Mouse (Mus musculus): ENCODE measurements at regions not wholly inside any gene's neighbourhood (a gene's known extent, or its start where the extent isn't known, plus 50 kb on each side); places are given as distances from the start of the nearest gene placed in this dataset.

- TF ChIP-seq CTCF (conservative IDR thresholded peaks at IDR 0.05; ENCODE audit: low read length) (no peak), NANOG (IDR thresholded peaks at IDR 0.05; ENCODE audit: borderline replicate concordance, low read length) (no peak)
These were observed 67.5 kb downstream of the Xrcc2 start for GRCm38 (mm10) chr5:25638097-25638496.

All from E14TG2a.4 (cell line).